Mouse (Mus musculus): ENCODE data around the gene Gm10226. TPM values are rescaled to one million over a fixed set of nuclear protein-coding genes. Genes with fewer than 3 reads are reported as not detected.

Gene Gm10226
- polyA plus RNA-seq (2017; shearing (Covaris generic)): 16.0 TPM

DNA sequence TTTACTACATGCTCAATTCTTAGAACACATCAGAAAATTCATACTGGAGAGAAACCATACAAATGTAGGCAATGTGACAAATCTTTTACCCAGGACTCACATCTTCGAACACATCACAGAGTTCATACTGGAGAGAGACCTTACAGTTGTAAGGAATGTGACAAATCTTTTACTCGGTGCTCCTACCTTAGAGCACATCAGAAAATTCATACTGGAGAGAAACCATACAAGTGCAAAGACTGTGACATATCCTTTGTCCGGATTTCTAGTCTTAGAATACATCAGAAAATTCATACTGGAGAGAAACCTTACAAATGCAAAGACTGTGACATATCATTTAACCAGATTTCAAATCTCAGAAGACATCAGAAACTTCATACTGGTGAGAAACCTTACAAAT is at the start of gene Gm10226:
Gene Gm10226, plus strand, starts transcription at position 301 of the 400 bp plus-strand sequence.

DNA sequence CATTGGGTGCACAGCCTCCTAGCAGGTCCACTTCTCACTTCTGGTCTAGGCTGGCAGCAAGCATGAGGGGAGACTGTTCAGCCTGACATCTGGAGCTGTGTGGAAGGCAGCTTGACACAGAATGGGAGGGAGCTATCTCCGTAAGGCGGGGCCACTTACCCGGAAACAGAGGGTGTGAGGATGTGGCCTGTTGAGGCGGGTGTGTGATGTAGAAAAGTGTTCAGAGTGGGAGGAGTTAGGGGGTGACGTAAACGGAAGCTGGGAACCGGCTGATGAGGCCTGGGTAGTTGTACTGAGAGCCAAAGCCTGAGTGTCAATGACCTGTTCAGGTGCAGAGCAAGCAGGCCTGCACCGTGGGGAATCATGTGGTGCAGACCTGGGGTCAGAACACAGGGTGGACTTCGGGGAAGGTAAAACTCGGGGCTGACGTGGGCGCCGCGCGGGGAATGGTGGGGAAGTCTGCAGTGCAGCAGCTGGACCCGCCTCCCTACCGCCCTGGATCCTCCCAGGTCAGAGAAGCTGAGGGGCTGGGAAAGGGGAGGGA is 41.2 kb upstream of the Gm10226 start, which contains the start of gene Zfp983:
Gene Zfp983, plus strand, starts transcription at position 261 of the 544 bp plus-strand sequence.

DNA sequence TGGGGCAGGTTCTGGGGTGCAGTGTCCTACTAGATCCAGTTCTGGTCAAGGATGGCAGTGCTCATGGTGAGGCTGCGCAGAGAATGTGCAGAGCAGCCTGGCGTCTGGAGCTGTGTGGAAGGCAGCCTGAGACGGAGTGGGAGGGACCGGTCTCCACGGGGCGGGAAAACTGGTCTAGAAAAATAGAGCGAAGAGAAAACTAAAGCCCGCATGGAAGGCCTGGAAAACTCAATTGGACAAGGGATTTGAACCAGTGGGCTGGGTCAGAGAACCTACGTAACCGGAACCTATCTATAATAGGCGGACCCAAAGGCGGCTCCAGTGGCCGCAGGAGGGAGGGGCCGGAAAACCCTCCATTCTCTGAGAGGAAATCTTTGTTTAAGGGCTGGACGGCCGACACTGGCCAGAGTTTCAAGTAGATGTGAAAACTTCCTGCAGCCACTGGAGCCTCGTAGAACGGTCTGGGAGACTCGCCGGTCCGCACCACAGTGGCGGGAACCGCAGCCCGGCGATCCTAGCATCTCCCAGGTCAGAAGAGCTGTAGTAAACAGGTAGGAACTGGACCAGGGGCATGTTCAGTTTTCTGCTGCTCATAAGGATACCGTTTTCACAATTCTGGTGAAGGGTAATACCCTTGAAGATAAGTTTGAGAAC is 15.8 kb downstream of the Gm10226 start, which contains the start of gene Zfp760:
Gene Zfp760, plus strand, starts transcription at position 399 of the 654 bp plus-strand sequence.

DNA sequence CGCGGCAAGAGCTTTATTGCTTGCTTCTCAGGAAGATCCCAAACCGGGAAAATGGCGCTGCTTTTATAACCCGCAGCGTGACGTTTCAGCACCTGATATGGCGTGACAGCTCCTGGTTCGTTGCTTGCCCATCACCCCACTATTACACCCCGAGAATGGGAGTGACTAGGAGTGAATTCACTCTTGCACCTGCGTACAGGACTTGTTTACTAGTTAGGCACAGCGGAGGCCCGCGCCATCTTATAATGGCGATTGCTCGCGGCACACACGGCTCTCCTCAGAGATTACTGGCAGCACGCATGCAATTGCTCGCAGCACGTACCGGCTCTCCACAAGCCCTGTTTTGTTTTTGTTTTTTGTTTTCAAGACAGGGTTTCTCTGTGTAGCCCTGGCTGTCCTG is 38.8 kb downstream of the Gm10226 start, which contains the start of gene Zfp229:
Gene Zfp229, plus strand, starts transcription at position 301 of the 400 bp plus-strand sequence.

Other genes starting within 250 kb of the Gm10226 start
- 47.8 TPM for gene Zfp51, start 241.5 kb upstream of the Gm10226 start, polyA plus RNA-seq (2017; shearing (Covaris generic))
- gene Zfp53, start 202.9 kb upstream of the Gm10226 start, polyA plus RNA-seq (2017; shearing (Covaris generic)): 65.7 TPM
- 22.9 TPM for gene Zfp52, start 156.3 kb upstream of the Gm10226 start, polyA plus RNA-seq (2017; shearing (Covaris generic))
- gene Zfp948, start 124.9 kb upstream of the Gm10226 start, polyA plus RNA-seq (2017; shearing (Covaris generic)): 5.6 TPM
- gene Zfp983, start 41.2 kb upstream of the Gm10226 start, polyA plus RNA-seq (2017; shearing (Covaris generic)): 16.7 TPM
- 5.5 TPM for gene Zfp760, start 15.9 kb downstream of the Gm10226 start, polyA plus RNA-seq (2017; shearing (Covaris generic))
- gene Zfp229, start 38.9 kb downstream of the Gm10226 start, polyA plus RNA-seq (2017; shearing (Covaris generic)): 0.71 TPM
- 0.43 TPM for gene Zfp820, start 153.9 kb downstream of the Gm10226 start, polyA plus RNA-seq (2017; shearing (Covaris generic))
- 18.5 TPM for gene Zfp995, start 218.1 kb downstream of the Gm10226 start, polyA plus RNA-seq (2017; shearing (Covaris generic))